Mouse (Mus musculus): ENCODE measurements around the gene Srgn. TPM values are rescaled to one million over a fixed set of nuclear protein-coding genes. Genes with fewer than 3 reads are reported as not detected.

Gene Srgn
- polyA plus RNA-seq, 1 experiment from 2014 or later: 7.5 TPM

- Histone ChIP-seq H3K4me3 (ENCODE audit: low read depth, low read length) (no peak overlapping the region), H3K36me3 (ENCODE audit: control insufficient read depth, insufficient read depth, low read length) (no peaks in the 10 kb centered on the region), H3K4me1 (ENCODE audit: control insufficient read depth, insufficient read depth, low read length) (no peaks in the 10 kb centered on the region), H3K9ac (ENCODE audit: low read length) (no peak overlapping the region), H3K4me2 (ENCODE audit: low read length) (no peak overlapping the region), H3K27ac (ENCODE audit: low read depth, low read length) (no peak overlapping the region), H3K9me3 (replicated peaks; ENCODE audit: control insufficient read depth, low read length) (no peaks in the 10 kb centered on the region), H3K27me3 (replicated peaks; ENCODE audit: control insufficient read depth, insufficient read depth, low read length) (no peaks in the 10 kb centered on the region)
- ATAC-seq (no peak), DNase-seq (ENCODE audit: low spot score) (no peak)
- WGBS: 79% methylated on average over 3 of the region's 3 CpGs
Observed at GRCm38 (mm10) chr10:62540800-62541199, 13.5 kb upstream of the Srgn start.

GRCm38 (mm10) chr10:62534509-62534908 lies 7.3 kb upstream of the Srgn start:
- no peaks in the 10 kb centered on the region for H3K36me3 ChIP-seq (ENCODE audit: control insufficient read depth, insufficient read depth, low read length)
- no peaks in the 10 kb centered on the region for H3K4me1 ChIP-seq (ENCODE audit: control insufficient read depth, insufficient read depth, low read length)
- H3K9ac ChIP-seq (ENCODE audit: low read length): no peak overlapping the region
- no peaks in the 10 kb centered on the region for H3K27me3 ChIP-seq (replicated peaks; ENCODE audit: control insufficient read depth, insufficient read depth, low read length)
- no peak overlapping the region for H3K4me3 ChIP-seq (ENCODE audit: low read depth, low read length)
- DNase-seq (ENCODE audit: low spot score) (no peak), ATAC-seq (no peak)
- H3K9me3 ChIP-seq (replicated peaks; ENCODE audit: control insufficient read depth, low read length): no peaks in the 10 kb centered on the region
- no peak overlapping the region for H3K27ac ChIP-seq (ENCODE audit: low read depth, low read length)
- WGBS: 89% methylated on average over 7 of the region's 7 CpGs
- no peak overlapping the region for H3K4me2 ChIP-seq (ENCODE audit: low read length)

GRCm38 (mm10) chr10:62532832-62533231 lies 5.6 kb upstream of the Srgn start:
- 49% methylated on average over 2 of the region's 2 CpGs for WGBS
- H3K27ac ChIP-seq (ENCODE audit: low read depth, low read length): no peak overlapping the region
- no peak overlapping the region for H3K9ac ChIP-seq (ENCODE audit: low read length)
- no peaks in the 10 kb centered on the region for H3K27me3 ChIP-seq (replicated peaks; ENCODE audit: control insufficient read depth, insufficient read depth, low read length)
- H3K4me3 ChIP-seq (ENCODE audit: low read depth, low read length): no peak overlapping the region
- no peaks in the 10 kb centered on the region for H3K9me3 ChIP-seq (replicated peaks; ENCODE audit: control insufficient read depth, low read length)
- no peaks in the 10 kb centered on the region for H3K4me1 ChIP-seq (ENCODE audit: control insufficient read depth, insufficient read depth, low read length)
- ATAC-seq (no peak), DNase-seq (ENCODE audit: low spot score) (no peak)
- H3K4me2 ChIP-seq (ENCODE audit: low read length): no peak overlapping the region
- no peaks in the 10 kb centered on the region for H3K36me3 ChIP-seq (ENCODE audit: control insufficient read depth, insufficient read depth, low read length)

- Histone ChIP-seq H3K9me3 (replicated peaks; ENCODE audit: control insufficient read depth, low read length) (no peaks in the 10 kb centered on the region), H3K27ac (ENCODE audit: low read depth, low read length) (no peak overlapping the region), H3K9ac (ENCODE audit: low read length) (no peak overlapping the region), H3K27me3 (replicated peaks; ENCODE audit: control insufficient read depth, insufficient read depth, low read length) (no peaks in the 10 kb centered on the region), H3K4me3 (ENCODE audit: low read depth, low read length) (no peak overlapping the region), H3K4me1 (ENCODE audit: control insufficient read depth, insufficient read depth, low read length) (no peaks in the 10 kb centered on the region), H3K4me2 (ENCODE audit: low read length) (no peak overlapping the region), H3K36me3 (ENCODE audit: control insufficient read depth, insufficient read depth, low read length) (no peaks in the 10 kb centered on the region)
- no peak for DNase-seq (ENCODE audit: low spot score)
- ATAC-seq: no peak
- 94% methylated on average over 9 of the region's 9 CpGs for WGBS
Observed at GRCm38 (mm10) chr10:62530183-62530582, 2.9 kb upstream of the Srgn start.

- Histone ChIP-seq H3K27ac (ENCODE audit: low read depth, low read length) (no peak overlapping the region), H3K27me3 (replicated peaks; ENCODE audit: control insufficient read depth, insufficient read depth, low read length) (no peaks in the 10 kb centered on the region), H3K9me3 (replicated peaks; ENCODE audit: control insufficient read depth, low read length) (no peaks in the 10 kb centered on the region), H3K4me1 (ENCODE audit: control insufficient read depth, insufficient read depth, low read length) (no peaks in the 10 kb centered on the region), H3K4me2 (ENCODE audit: low read length) (no peak overlapping the region), H3K36me3 (ENCODE audit: control insufficient read depth, insufficient read depth, low read length) (no peaks in the 10 kb centered on the region), H3K4me3 (ENCODE audit: low read depth, low read length) (no peak overlapping the region), H3K9ac (ENCODE audit: low read length) (no peak overlapping the region)
- DNase-seq (ENCODE audit: low spot score) (no peak), ATAC-seq (no peak)
- WGBS: 74% methylated on average over 7 of the region's 7 CpGs
Observed at GRCm38 (mm10) chr10:62522346-62522950, 4.8 kb downstream of the Srgn start.

- Histone ChIP-seq H3K27me3 (replicated peaks; ENCODE audit: control insufficient read depth, insufficient read depth, low read length) (no peaks in the 10 kb centered on the region), H3K27ac (ENCODE audit: low read depth, low read length) (no peak overlapping the region), H3K36me3 (ENCODE audit: control insufficient read depth, insufficient read depth, low read length) (no peaks in the 10 kb centered on the region), H3K4me3 (ENCODE audit: low read depth, low read length) (no peak overlapping the region), H3K4me2 (ENCODE audit: low read length) (no peak overlapping the region), H3K4me1 (ENCODE audit: control insufficient read depth, insufficient read depth, low read length) (no peaks in the 10 kb centered on the region), H3K9me3 (replicated peaks; ENCODE audit: control insufficient read depth, low read length) (no peaks in the 10 kb centered on the region), H3K9ac (ENCODE audit: low read length) (no peak overlapping the region)
- ATAC-seq (no peak), DNase-seq (ENCODE audit: low spot score) (no peak)
- WGBS: 85% methylated on average over 4 of the region's 4 CpGs
Observed at GRCm38 (mm10) chr10:62521763-62522162, 5.5 kb downstream of the Srgn start.

- Histone ChIP-seq H3K4me3 (ENCODE audit: low read depth, low read length) (no peak overlapping the region), H3K27ac (ENCODE audit: low read depth, low read length) (no peak overlapping the region), H3K9me3 (replicated peaks; ENCODE audit: control insufficient read depth, low read length) (no peaks in the 10 kb centered on the region), H3K27me3 (replicated peaks; ENCODE audit: control insufficient read depth, insufficient read depth, low read length) (no peaks in the 10 kb centered on the region), H3K4me2 (ENCODE audit: low read length) (no peak overlapping the region), H3K9ac (ENCODE audit: low read length) (no peak overlapping the region), H3K36me3 (ENCODE audit: control insufficient read depth, insufficient read depth, low read length) (no peaks in the 10 kb centered on the region), H3K4me1 (ENCODE audit: control insufficient read depth, insufficient read depth, low read length) (no peaks in the 10 kb centered on the region)
- ATAC-seq: no peak
- DNase-seq (ENCODE audit: low spot score): no peak
- WGBS: 59% methylated on average over 2 of the region's 2 CpGs
Observed at GRCm38 (mm10) chr10:62520911-62521310, 6.3 kb downstream of the Srgn start.

GRCm38 (mm10) chr10:62517511-62517910 lies 9.7 kb downstream of the Srgn start:
- H3K4me2 ChIP-seq (ENCODE audit: low read length): no peak overlapping the region
- H3K9me3 ChIP-seq (replicated peaks; ENCODE audit: control insufficient read depth, low read length): no peaks in the 10 kb centered on the region
- H3K27ac ChIP-seq (ENCODE audit: low read depth, low read length): no peak overlapping the region
- H3K27me3 ChIP-seq (replicated peaks; ENCODE audit: control insufficient read depth, insufficient read depth, low read length): no peaks in the 10 kb centered on the region
- no peak overlapping the region for H3K4me3 ChIP-seq (ENCODE audit: low read depth, low read length)
- no peak for DNase-seq (ENCODE audit: low spot score)
- H3K4me1 ChIP-seq (ENCODE audit: control insufficient read depth, insufficient read depth, low read length): no peaks in the 10 kb centered on the region
- ATAC-seq: no peak
- H3K9ac ChIP-seq (ENCODE audit: low read length): no peak overlapping the region
- no peaks in the 10 kb centered on the region for H3K36me3 ChIP-seq (ENCODE audit: control insufficient read depth, insufficient read depth, low read length)
- 94% methylated on average over 6 of the region's 6 CpGs for WGBS

- WGBS: 90% methylated on average over 4 of the region's 4 CpGs
- H3K4me1 ChIP-seq (ENCODE audit: control insufficient read depth, insufficient read depth, low read length): no peaks in the 10 kb centered on the region
- H3K4me3 ChIP-seq (ENCODE audit: low read depth, low read length): no peak overlapping the region
- H3K27me3 ChIP-seq (replicated peaks; ENCODE audit: control insufficient read depth, insufficient read depth, low read length): no peaks in the 10 kb centered on the region
- H3K27ac ChIP-seq (ENCODE audit: low read depth, low read length): no peak overlapping the region
- H3K9ac ChIP-seq (ENCODE audit: low read length): no peak overlapping the region
- H3K4me2 ChIP-seq (ENCODE audit: low read length): no peak overlapping the region
- ATAC-seq: no peak
- no peaks in the 10 kb centered on the region for H3K36me3 ChIP-seq (ENCODE audit: control insufficient read depth, insufficient read depth, low read length)
- DNase-seq (ENCODE audit: low spot score): no peak
- no peaks in the 10 kb centered on the region for H3K9me3 ChIP-seq (replicated peaks; ENCODE audit: control insufficient read depth, low read length)
Observed at GRCm38 (mm10) chr10:62512855-62513254, 14.4 kb downstream of the Srgn start.
